Mouse (Mus musculus) gastrocnemius, adult 2 months (tissue): ENCODE measurements at regions not wholly inside any gene's neighbourhood (a gene's known extent, or its start where the extent isn't known, plus 50 kb on each side); places are given as distances from the start of the nearest gene placed in this dataset.
A peak's percentile ranks its signal among the peaks of the same experiment; 100 is the strongest.

Source experiments
- DNase-seq: peaks from one replicate; pipeline ENCODE4 v3.0.0; 2022
- H3K27ac ChIP-seq: fragments of 200-600 bp; 2 replicates; pipeline ENCODE4 v1.8.1; 2022; ENCODE audit warnings: mild to moderate bottlenecking
- H3K4me3 ChIP-seq: fragments of 200-600 bp; 2 replicates; pipeline ENCODE4 v1.8.1; 2022; ENCODE audit warnings: mild to moderate bottlenecking, moderate library complexity
- CTCF ChIP-seq: fragments of 200-600 bp; IDR thresholded peaks from 2 replicates; pipeline ENCODE4 v1.8.1; 2022; ENCODE audit warnings: antibody characterized with exemption, mild to moderate bottlenecking, moderate library complexity
- intact Hi-C: fragments of 180-260 bp; cut with DNase I; formaldehyde crosslinking; loops from one replicate; pipeline ENCODE4 v1.15.1; 2025

DNA sequence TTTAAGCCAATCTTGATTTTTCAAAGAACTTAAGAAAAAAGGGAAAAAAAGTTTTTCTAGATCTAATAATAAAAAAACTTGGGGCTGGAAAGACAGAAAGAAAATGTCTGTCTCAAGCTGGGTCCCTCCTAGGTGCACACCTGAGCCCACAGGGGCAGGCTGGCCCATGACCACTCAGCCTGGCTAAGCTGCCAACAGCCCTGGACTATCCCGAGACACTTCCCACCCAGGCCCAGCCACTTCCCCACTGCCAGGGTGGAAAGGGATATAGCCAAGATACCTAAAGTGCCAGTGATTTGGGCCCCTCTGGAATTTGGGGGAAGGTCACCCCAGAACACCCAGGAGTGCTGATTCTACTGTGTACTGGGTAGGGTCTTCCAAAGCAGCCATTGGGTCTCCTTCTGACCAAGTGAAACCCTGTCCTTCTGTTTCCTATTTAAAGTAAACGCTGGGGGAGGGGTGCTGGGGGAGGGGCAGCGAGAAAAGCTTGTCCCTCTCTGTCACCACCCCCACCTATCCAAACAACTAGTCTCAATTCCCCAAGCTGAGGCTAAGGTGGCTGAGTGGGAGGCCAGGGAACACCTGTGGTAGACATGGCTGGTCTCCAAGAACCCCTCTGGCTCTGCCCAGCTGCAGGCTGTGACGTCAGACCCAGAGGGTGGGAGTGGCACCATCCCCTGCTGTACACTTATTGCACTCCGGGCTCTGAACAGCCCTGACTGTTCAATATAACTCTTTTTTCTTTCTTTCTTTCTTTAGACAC lies 62.6 kb downstream of the Mcfd2 start:
- intact Hi-C loops = no loop called here
- Histone ChIP-seq H3K4me3 (no peak overlapping the region), H3K27ac (peak overlapping the region; percentile 74)
- DNase-seq = no peak
- no peak for TF ChIP-seq CTCF

DNA sequence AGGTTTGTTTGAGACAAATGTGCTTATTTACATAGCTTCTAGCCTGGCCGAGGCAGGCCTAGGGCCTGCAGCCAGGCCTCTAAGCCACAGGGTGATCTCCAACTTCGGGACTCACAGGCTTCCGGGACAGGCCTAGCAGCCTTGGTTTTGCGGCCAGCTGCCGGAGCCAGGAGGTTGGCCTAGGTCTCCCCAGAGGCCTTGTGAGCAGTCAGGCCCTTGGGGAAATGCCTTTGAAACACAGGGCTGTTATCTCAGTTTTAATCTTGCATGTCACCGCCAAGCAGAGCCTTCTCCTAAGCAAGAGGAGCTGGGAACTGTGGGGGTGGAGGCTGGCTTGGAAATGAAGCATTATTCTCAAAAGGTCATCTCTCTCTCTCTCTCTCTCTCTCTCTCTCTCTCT lies 63.2 kb downstream of the Mcfd2 start:
- DNase-seq = peak; percentile 75
- peak overlapping the region; percentile 74 for H3K27ac ChIP-seq
- intact Hi-C loops = no loop called here
- TF ChIP-seq CTCF = no peak
- no peak overlapping the region for H3K4me3 ChIP-seq

DNA sequence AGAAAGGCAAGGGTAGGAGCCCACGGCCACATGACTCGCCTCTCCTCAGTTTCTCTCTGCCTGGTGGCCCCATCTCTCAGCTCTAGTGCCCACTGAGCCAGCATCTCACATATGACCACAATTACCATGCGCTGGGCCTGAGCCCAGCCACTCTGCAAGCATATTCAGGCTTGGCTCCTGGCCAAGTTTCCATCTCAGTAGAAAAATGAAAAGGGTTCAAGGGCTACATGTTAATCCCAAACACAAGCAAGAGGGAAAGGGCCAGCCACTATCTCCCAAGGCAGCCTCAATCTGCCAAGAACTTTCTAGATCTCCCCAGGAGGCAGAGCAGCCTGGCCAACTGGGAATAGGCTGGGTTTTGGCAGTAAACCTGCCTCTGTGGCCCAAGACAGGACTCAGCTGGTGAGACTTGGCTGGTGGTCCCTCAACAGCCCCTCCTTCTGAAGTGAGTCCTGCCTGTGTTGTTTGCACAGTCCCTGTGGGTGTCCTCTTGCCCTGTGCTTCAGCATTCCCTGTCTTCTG lies 65.0 kb downstream of the Mcfd2 start:
- DNase-seq = peak; percentile 43
- peak overlapping the region; percentile 44 for H3K27ac ChIP-seq
- no peak for TF ChIP-seq CTCF
- H3K4me3 ChIP-seq = no peak overlapping the region
- intact Hi-C loops = no loop called here

DNA sequence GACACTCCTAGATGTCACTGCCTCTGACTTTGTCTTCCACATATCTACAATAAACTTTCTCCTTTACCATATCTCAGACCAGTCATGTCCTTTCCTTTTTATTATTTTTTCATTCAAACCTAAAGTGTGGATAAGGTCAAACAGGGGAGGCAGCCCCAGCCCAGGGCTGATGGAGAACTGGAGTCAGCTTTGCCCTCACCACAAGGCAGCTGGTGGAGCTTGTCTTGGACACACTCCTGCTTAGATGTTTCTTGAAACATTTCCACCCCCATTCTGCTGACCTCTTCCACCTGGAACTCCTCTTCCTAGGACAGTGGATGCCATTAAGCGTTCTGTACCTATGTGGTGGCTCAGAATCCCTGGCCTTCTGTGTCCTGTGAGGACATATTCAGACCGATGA lies 65.6 kb downstream of the Mcfd2 start:
- intact Hi-C loops = no loop called here
- Histone ChIP-seq H3K27ac (peak overlapping the region; percentile 44), H3K4me3 (no peak overlapping the region)
- TF ChIP-seq CTCF = no peak
- DNase-seq = no peak

DNA sequence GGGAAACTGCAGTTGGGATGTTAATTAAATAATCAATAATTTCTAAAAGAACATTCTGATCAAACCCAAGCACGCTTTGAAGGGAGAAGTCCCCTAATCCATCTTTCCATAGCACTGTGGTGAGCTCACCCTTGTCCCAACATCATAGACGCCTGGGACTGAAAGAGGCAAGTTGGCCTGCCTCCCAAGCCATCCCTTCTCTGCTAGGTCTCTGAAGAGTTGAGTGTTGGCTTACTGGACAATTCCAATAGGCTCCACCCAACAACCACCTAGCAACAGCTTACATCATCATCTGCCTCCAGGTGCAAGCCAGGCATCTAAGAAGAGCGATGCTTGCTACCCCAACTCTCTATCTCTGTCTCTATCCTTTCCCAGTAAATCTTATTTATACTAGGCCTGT lies 66.6 kb downstream of the Mcfd2 start:
- no peak for TF ChIP-seq CTCF
- Histone ChIP-seq H3K4me3 (no peak overlapping the region), H3K27ac (no peak overlapping the region)
- intact Hi-C loops = no loop called here
- DNase-seq = no peak

DNA sequence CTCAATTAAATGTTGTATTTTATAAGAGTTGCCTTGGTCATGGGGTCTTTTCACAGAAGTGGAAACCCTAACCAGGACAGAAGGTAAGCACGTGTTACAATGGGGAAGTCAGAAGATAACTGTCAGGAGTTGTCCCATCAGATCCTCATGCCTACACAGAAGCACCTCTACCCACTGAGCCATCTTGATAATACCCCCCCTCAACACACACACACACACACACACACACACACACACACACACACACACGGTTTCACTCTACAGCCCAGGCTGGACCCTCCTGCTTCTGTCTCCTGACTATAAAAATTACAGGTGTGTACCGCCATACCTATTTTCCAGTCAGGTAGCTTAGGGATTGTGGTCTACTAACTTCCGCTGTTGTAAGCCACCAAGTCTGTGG lies 68.3 kb downstream of the Mcfd2 start:
- Histone ChIP-seq H3K4me3 (no peak overlapping the region), H3K27ac (no peak overlapping the region)
- no peak for TF ChIP-seq CTCF
- intact Hi-C loops = no loop called here
- DNase-seq = no peak

DNA sequence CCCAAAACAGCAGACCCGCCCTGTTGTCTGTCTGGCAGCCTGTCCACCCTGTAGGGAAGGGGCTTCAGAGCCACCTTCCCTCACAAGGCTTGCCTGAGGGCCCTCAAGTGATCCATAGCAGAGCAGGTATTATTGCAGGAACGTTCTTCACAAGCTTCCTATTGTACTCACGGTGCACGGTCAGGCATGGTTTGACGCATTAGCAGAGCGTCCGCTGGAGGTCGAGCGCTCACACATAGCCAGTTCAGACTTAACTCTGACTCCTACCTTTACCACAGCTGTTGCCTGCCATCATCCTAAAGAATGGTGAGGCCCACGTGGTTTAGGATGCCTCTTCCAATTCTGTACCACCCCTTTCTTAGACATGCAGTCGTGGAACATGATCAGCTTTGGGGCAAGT lies 71.1 kb downstream of the Mcfd2 start:
- Histone ChIP-seq H3K27ac (no peak overlapping the region), H3K4me3 (no peak overlapping the region)
- no peak for TF ChIP-seq CTCF
- no peak for DNase-seq
- intact Hi-C loops = no loop called here

DNA sequence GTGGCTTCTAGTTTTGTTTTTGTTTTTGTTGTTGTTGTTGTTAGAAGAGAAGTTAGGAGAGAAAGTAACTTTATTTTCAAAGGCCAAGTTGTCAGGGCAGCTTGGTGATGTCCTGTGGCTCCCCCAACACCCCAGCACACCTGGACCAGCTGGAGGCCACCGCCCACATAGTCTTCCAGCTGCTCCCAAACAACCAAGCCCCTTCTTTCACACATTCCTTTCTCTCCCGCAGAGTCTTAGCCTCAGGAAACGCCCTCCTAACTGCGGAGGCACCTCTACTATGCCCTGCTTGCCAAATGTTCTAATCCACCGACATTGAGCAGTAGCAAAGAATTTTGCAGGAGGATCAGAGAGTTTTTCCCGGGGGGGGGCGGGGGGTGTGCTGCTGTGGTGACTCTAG lies 72.3 kb downstream of the Mcfd2 start:
- DNase-seq = no peak
- TF ChIP-seq CTCF = no peak
- Histone ChIP-seq H3K4me3 (no peak overlapping the region), H3K27ac (no peak overlapping the region)
- intact Hi-C loops = no loop called here

DNA sequence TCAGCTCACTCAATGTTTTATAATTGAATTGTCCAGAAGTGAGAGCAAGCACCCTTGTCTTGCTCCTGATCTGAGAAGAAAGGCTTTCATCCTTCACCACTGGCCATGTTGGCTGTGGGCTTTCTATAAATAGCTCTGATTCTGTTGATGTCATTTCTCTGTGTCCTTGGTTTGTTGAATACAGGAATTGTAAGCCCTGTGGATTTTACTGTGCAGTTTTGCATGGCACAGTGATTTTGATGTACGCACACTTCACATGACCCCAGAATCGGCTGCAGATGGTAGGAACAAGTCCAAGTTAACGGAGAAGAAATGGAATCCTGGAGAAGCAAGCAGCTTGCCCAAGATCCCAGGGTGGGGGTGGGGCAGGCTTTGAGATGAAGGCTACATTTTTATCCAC lies 76.1 kb downstream of the Mcfd2 start:
- no peak for TF ChIP-seq CTCF
- intact Hi-C loops = no loop called here
- no peak overlapping the region for H3K27ac ChIP-seq
- no peak for DNase-seq
- H3K4me3 ChIP-seq = no peak overlapping the region
